In genomic region chr7:62046452-62046809, GRCm38 (mm10) we compare ENCODE assay signal across 18 mouse cellular contexts.
DNase-seq lines count a peak whose midpoint lies in the region; ATAC-seq lines count a peak whose summit lies in the region.
"Had no signal": no experiment of that assay in that cellular context is flagged by ENCODE, and none has a peak within 500 bp of the region (broad histone marks: within the 10 kb centered on the region; RNA-seq: fewer than 3 reads in every experiment).

No protein-coding gene starts in this region.

- ATAC-seq in hindbrain, embryonic 13.5 days (ENCODE audit: low FRiP score) = peak; percentile 90
- peak; percentile 88; the same call in 1 of the 2 replicates for ATAC-seq in midbrain, embryonic 15.5 days (replicated peaks)
- ATAC-seq in liver, embryonic 11.5 days (replicated peaks; ENCODE audit: low FRiP score) = no peak
- ATAC-seq: inflammation-experienced regulatory T-cells, adult 6 months had no signal

- DNase-seq in layer of hippocampus, adult 11-12 months (ENCODE audit: low spot score) = peak; percentile 6
- DNase-seq in layer of hippocampus, postnatal 36 days = no peak
- peak; percentile 10 for DNase-seq in brain, embryonic 18.5 days (ENCODE audit: low read depth, low spot score)
- no peak for DNase-seq in liver, embryonic 11.5 days (ENCODE audit: low spot score)
- no peak for DNase-seq in Muller cell, postnatal 12 days (ENCODE audit: inconsistent ontology term)
- no peak for DNase-seq in spleen, postnatal 4 days (ENCODE audit: low spot score in 2 of 2)
- DNase-seq: adrenal gland, postnatal 36 days; heart, adult 11 months; lung, postnatal 14 days; spleen, adult 18-20 months; thymus, postnatal 36 days had no signal

- peak overlapping the region; percentile 79 for H3K27ac ChIP-seq in hindbrain, embryonic 13.5 days
- H3K27ac ChIP-seq in midbrain, embryonic 15.5 days = peak overlapping the region; percentile 81
- no peak overlapping the region for H3K27ac ChIP-seq in liver, embryonic 11.5 days (ENCODE audit: low read depth, low read length)
- H3K27ac ChIP-seq: heart, embryonic 15.5 days; kidney, embryonic 15.5 days; liver, embryonic 15.5 days had no signal

- no peaks in the 10 kb centered on the region for H3K4me1 ChIP-seq in hindbrain, embryonic 13.5 days (replicated peaks)
- no peaks in the 10 kb centered on the region for H3K4me1 ChIP-seq in midbrain, embryonic 15.5 days
- no peaks in the 10 kb centered on the region for H3K4me1 ChIP-seq in liver, embryonic 11.5 days (replicated peaks; ENCODE audit: control insufficient read depth, insufficient read depth, low read length)
- H3K4me1 ChIP-seq: heart, embryonic 15.5 days; kidney, embryonic 15.5 days; liver, embryonic 15.5 days had no signal

- no peak overlapping the region for H3K9ac ChIP-seq in hindbrain, embryonic 13.5 days
- H3K9ac ChIP-seq in midbrain, embryonic 15.5 days = no peak overlapping the region
- H3K9ac ChIP-seq in liver, embryonic 11.5 days (ENCODE audit: low read depth, low read length) = no peak overlapping the region
- H3K9ac ChIP-seq: heart, embryonic 15.5 days; kidney, embryonic 15.5 days; liver, embryonic 15.5 days had no signal

- H3K4me3 ChIP-seq in hindbrain, embryonic 13.5 days = no peak overlapping the region
- no peak overlapping the region for H3K4me3 ChIP-seq in midbrain, embryonic 15.5 days
- H3K4me3 ChIP-seq in liver, embryonic 11.5 days (ENCODE audit: low read depth, low read length) = no peak overlapping the region
- H3K4me3 ChIP-seq: erythroblast, embryonic 14.5 days; heart, embryonic 15.5 days; kidney, embryonic 15.5 days; liver, embryonic 15.5 days had no signal

- no peaks in the 10 kb centered on the region for H3K9me3 ChIP-seq in hindbrain, embryonic 13.5 days
- H3K9me3 ChIP-seq in midbrain, embryonic 15.5 days = no peaks in the 10 kb centered on the region
- H3K9me3 ChIP-seq in liver, embryonic 11.5 days (ENCODE audit: control insufficient read depth, low read length) = no peaks in the 10 kb centered on the region
- H3K9me3 ChIP-seq: heart, embryonic 15.5 days; kidney, embryonic 15.5 days; liver, embryonic 15.5 days had no signal

- peak overlapping the region; percentile 11 for H3K4me2 ChIP-seq in hindbrain, embryonic 13.5 days
- H3K4me2 ChIP-seq in midbrain, embryonic 15.5 days = peak overlapping the region; percentile 8; the same call in 1 of the 2 replicates
- H3K4me2 ChIP-seq in liver, embryonic 11.5 days = no peak overlapping the region
- H3K4me2 ChIP-seq: heart, embryonic 15.5 days; kidney, embryonic 15.5 days; liver, embryonic 15.5 days had no signal

- no peaks in the 10 kb centered on the region for H3K27me3 ChIP-seq in hindbrain, embryonic 13.5 days
- no peaks in the 10 kb centered on the region for H3K27me3 ChIP-seq in midbrain, embryonic 15.5 days (replicated peaks)
- H3K27me3 ChIP-seq in liver, embryonic 11.5 days (replicated peaks; ENCODE audit: control insufficient read depth, insufficient read depth, low read length) = no peaks in the 10 kb centered on the region
- H3K27me3 ChIP-seq: heart, embryonic 15.5 days; kidney, embryonic 15.5 days; liver, embryonic 15.5 days had no signal

- 55% methylated on average over 2 of the region's 2 CpGs for WGBS in hindbrain, embryonic 13.5 days
- 60% methylated on average over 2 of the region's 2 CpGs for WGBS in midbrain, embryonic 15.5 days
- WGBS in liver, embryonic 11.5 days = 69% methylated on average over 2 of the region's 2 CpGs

- H3K36me3 ChIP-seq in hindbrain, embryonic 13.5 days = no peaks in the 10 kb centered on the region
- 0 out of 2 replicates have a peak, but pooled peaks cover 4% of the 10 kb centered on the region for H3K36me3 ChIP-seq in midbrain, embryonic 15.5 days (replicated peaks)
- no peaks in the 10 kb centered on the region for H3K36me3 ChIP-seq in liver, embryonic 11.5 days (ENCODE audit: control insufficient read depth, insufficient read depth, low read length)
- H3K36me3 ChIP-seq: heart, embryonic 15.5 days; kidney, embryonic 15.5 days; liver, embryonic 15.5 days had no signal

Comparison
In these comparisons a context has a peak if more than half of its experiments do, and no peak if none do; other contexts are left out.
1. DNase-seq: peak in layer of hippocampus, adult 11-12 months (single experiment) and brain, embryonic 18.5 days (single experiment); none in layer of hippocampus, postnatal 36 days (0 of 2), liver, embryonic 11.5 days (single experiment), Muller cell, postnatal 12 days (single experiment) and spleen, postnatal 4 days (0 of 2).